ENCODE assay signal across 8 mouse cellular contexts in the genomic region with DNA sequence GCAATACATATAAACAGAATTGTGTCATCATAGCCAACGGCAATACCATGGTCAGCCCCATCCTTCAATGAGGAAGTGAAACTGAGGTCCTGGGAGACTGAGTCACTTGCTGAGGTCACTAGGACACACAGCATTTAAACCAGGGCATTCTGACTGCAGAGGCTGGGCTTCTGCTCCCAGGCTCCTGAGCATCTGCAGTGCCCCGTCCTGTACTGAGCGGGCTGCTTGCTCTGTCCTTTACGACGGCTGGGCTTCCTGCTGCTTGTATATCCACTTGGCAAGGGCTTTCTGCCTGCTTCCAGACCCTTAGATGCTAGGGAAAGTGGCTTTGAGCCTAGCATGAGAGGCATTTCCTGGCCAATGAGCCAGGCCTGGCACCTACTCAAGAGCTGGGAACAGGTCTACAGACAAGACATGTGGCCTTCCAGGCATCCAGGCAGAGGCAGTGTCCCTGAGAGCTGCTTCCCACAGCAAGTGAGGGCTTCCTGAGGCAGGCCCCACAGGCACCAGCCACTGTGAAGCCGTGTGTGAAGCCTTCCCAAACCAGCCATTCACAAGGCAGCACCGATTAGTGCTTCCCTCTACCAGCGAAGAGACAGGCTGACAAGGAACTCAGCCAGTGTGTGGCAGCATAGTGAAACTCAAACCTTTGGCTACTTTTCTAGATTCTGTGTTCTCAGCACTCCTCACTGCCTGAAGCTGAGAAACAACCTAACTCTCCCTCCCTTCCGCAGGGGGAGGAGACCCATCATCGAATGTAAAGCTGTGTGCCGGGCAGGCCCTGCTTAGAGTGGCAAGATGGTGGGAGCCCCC. TPM values are rescaled to one million over a fixed set of nuclear protein-coding genes. Genes with fewer than 3 reads are reported as not detected.
DNase-seq lines count a peak whose midpoint lies in the region; ATAC-seq lines count a peak whose summit lies in the region.

No protein-coding gene starts in this region.

- H3K4me2 ChIP-seq in intestine, embryonic 14.5 days (ENCODE audit: low read length), result no peak overlapping the region; the same call in 1 of the 2 replicates
- H3K4me2 ChIP-seq in midbrain, embryonic 12.5 days (replicated peaks), result peak overlapping the region; percentile 34

- intact Hi-C loops in gastrocnemius, postnatal 36 days (cut with DNase I), result loop anchor here (5.0 kb wide), 1 partner anchor 289 kb away; no protein-coding TSS in a partner anchor

- H3K36me3 ChIP-seq in intestine, embryonic 14.5 days (ENCODE audit: control insufficient read depth, insufficient read depth, low read length), result peaks cover 24% of the 10 kb centered on the region
- peaks cover 27% of the 10 kb centered on the region for H3K36me3 ChIP-seq in limb, embryonic 10.5 days
- no peaks in the 10 kb centered on the region for H3K36me3 ChIP-seq in midbrain, embryonic 12.5 days

- 39% methylated on average over 11 of the region's 11 CpGs for WGBS in intestine, embryonic 14.5 days
- WGBS in limb, embryonic 10.5 days, result 53% methylated on average over 11 of the region's 11 CpGs
- 45% methylated on average over 11 of the region's 11 CpGs for WGBS in midbrain, embryonic 12.5 days

- peak; percentile 94 for ATAC-seq in frontal cortex, adult (ENCODE audit: low TSS enrichment)
- 0 out of 2 replicates have a peak, but pooled peaks have one; percentile 18 for ATAC-seq in intestine, embryonic 14.5 days (replicated peaks; ENCODE audit: low FRiP score, low TSS enrichment, low read depth)
- peak; percentile 17; the same call in 1 of the 2 replicates for ATAC-seq in midbrain, embryonic 12.5 days (ENCODE audit: low FRiP score, low read depth)

- no peak overlapping the region for H3K9ac ChIP-seq in intestine, embryonic 14.5 days (ENCODE audit: low read length)
- H3K9ac ChIP-seq in midbrain, embryonic 12.5 days (replicated peaks), result peak overlapping the region; percentile 37

- H3K9me3 ChIP-seq in intestine, embryonic 14.5 days (ENCODE audit: control insufficient read depth, low read length), result no peaks in the 10 kb centered on the region
- no peaks in the 10 kb centered on the region for H3K9me3 ChIP-seq in limb, embryonic 10.5 days (replicated peaks)
- H3K9me3 ChIP-seq in midbrain, embryonic 12.5 days, result no peaks in the 10 kb centered on the region

- H3K27ac ChIP-seq in intestine, embryonic 14.5 days (ENCODE audit: low read depth), result peak overlapping the region; percentile 55; the same call in 1 of the 2 replicates
- peak overlapping the region; percentile 69 for H3K27ac ChIP-seq in limb, embryonic 10.5 days
- H3K27ac ChIP-seq in midbrain, embryonic 12.5 days (replicated peaks), result peak overlapping the region; percentile 71

- H3K4me3 ChIP-seq in intestine, embryonic 14.5 days (ENCODE audit: low read depth, low read length), result no peak overlapping the region
- no peak overlapping the region for H3K4me3 ChIP-seq in limb, embryonic 10.5 days
- H3K4me3 ChIP-seq in midbrain, embryonic 12.5 days, result no peak overlapping the region

- H3K27me3 ChIP-seq in intestine, embryonic 14.5 days (replicated peaks; ENCODE audit: control insufficient read depth, insufficient read depth, low read length), result no peaks in the 10 kb centered on the region
- H3K27me3 ChIP-seq in limb, embryonic 10.5 days (ENCODE audit: low read depth, poor library complexity, severe bottlenecking), result no peaks in the 10 kb centered on the region
- no peaks in the 10 kb centered on the region for H3K27me3 ChIP-seq in midbrain, embryonic 12.5 days

- H3K4me1 ChIP-seq in intestine, embryonic 14.5 days (replicated peaks; ENCODE audit: control insufficient read depth, insufficient read depth, low read length), result peaks cover 14% of the 10 kb centered on the region
- H3K4me1 ChIP-seq in limb, embryonic 10.5 days, result peaks cover 32% of the 10 kb centered on the region
- H3K4me1 ChIP-seq in midbrain, embryonic 12.5 days, result peaks cover 26% of the 10 kb centered on the region

- DNase-seq in frontal cortex, postnatal 14 days (ENCODE audit: low spot score in 2 of 2), result no peak
- peak; percentile 62 to 63 for DNase-seq in cerebellum, postnatal 36 days
- DNase-seq in gastrocnemius, postnatal 36 days, result peak; percentile 70 to 76
- no peak for DNase-seq in intestine, embryonic 14.5 days (ENCODE audit: low spot score)
- DNase-seq in limb, embryonic 10.5 days (ENCODE audit: low spot score), result no peak
- DNase-seq in telencephalon, adult 2 months (ENCODE audit: low read depth, low spot score), result peak; percentile 40

RNA-seq across cellular contexts. Expression of gene Prkcd, which starts 32.5 kb away (rescaled TPM):
- 10 to 100 TPM in 1 of 2 experiments, 1 to 10 TPM in 1; 6.6 to 11.7 TPM for total RNA-seq in gastrocnemius, postnatal 36 days (2021)
- 43.2 and 46.5 TPM in 2 replicates for polyA plus RNA-seq in intestine, embryonic 14.5 days (2014; fragmentation: Nextera tagmentation; extraction: Ambion mirVana)
- polyA plus RNA-seq in limb, embryonic 10.5 days (2016; fragmentation: Nextera tagmentation; extraction: Ambion mirVana), result 26.0 and 36.8 TPM in 2 replicates
- polyA plus RNA-seq in midbrain, embryonic 12.5 days (2016; fragmentation: Nextera tagmentation; extraction: Ambion mirVana), result 25.3 and 26.9 TPM in 2 replicates

RNA-seq across cellular contexts. Expression of gene Tkt, which starts 45.3 kb away (rescaled TPM):
- 10 to 100 TPM in 1 of 2 experiments, 1 to 10 TPM in 1; 9.6 to 13.1 TPM for total RNA-seq in gastrocnemius, postnatal 36 days (2021)
- 134 and 167 TPM in 2 replicates for polyA plus RNA-seq in intestine, embryonic 14.5 days (2014; fragmentation: Nextera tagmentation; extraction: Ambion mirVana)
- polyA plus RNA-seq in limb, embryonic 10.5 days (2016; fragmentation: Nextera tagmentation; extraction: Ambion mirVana), result 312 and 340 TPM in 2 replicates
- polyA plus RNA-seq in midbrain, embryonic 12.5 days (2016; fragmentation: Nextera tagmentation; extraction: Ambion mirVana), result 221 and 240 TPM in 2 replicates

Comparison
In these comparisons a context has a peak if more than half of its experiments do, and no peak if none do; other contexts are left out.
1. ATAC-seq: peak in every context shown above with its lines; median percentile 94 in frontal cortex, adult; 18 in intestine, embryonic 14.5 days; 17 in midbrain, embryonic 12.5 days.
2. DNase-seq: peak in cerebellum, postnatal 36 days (2 of 2), gastrocnemius, postnatal 36 days (2 of 2) and telencephalon, adult 2 months (single experiment); none in frontal cortex, postnatal 14 days (0 of 2), intestine, embryonic 14.5 days (single experiment) and limb, embryonic 10.5 days (single experiment).
3. Peak in every context shown above with its lines, with median percentiles within 50 percentile points of each other: H3K27ac ChIP-seq.